Mouse (Mus musculus): ENCODE measurements at regions not wholly inside any gene's neighbourhood (a gene's known extent, or its start where the extent isn't known, plus 50 kb on each side); places are given as distances from the start of the nearest gene placed in this dataset.

GRCm38 (mm10) chr10:100922976-100923375 is 332.7 kb downstream of the 1700017N19Rik start:
- DNase-seq, result no peak

- no peak for DNase-seq
Observed at GRCm38 (mm10) chr10:100927086-100927485, 336.8 kb downstream of the 1700017N19Rik start.

- DNase-seq, result no peak
Observed at GRCm38 (mm10) chr10:100931739-100932138, 341.5 kb downstream of the 1700017N19Rik start.

- no peak for DNase-seq
Observed at GRCm38 (mm10) chr10:100958371-100958770, 368.1 kb downstream of the 1700017N19Rik start.

GRCm38 (mm10) chr10:101003469-101003868 is 413.2 kb downstream of the 1700017N19Rik start:
- DNase-seq, result no peak

- no peak for DNase-seq
Observed at GRCm38 (mm10) chr10:101004687-101005086, 414.4 kb downstream of the 1700017N19Rik start.

GRCm38 (mm10) chr10:101015416-101015815 is 425.1 kb downstream of the 1700017N19Rik start:
- DNase-seq, result no peak

- no peak for DNase-seq
Observed at GRCm38 (mm10) chr10:101038630-101039029, 448.3 kb downstream of the 1700017N19Rik start.

GRCm38 (mm10) chr10:101039034-101039433 is 448.8 kb downstream of the 1700017N19Rik start:
- DNase-seq, result no peak

All from gastrocnemius, postnatal 25 days (tissue).